Mouse (Mus musculus) liver, embryonic 14.5 days (tissue): Measurements from ENCODE around the gene Cacnb4. TPM values are rescaled to one million over a fixed set of nuclear protein-coding genes. Genes with fewer than 3 reads are reported as not detected.

Experiments
- ATAC-seq: fragments of 200-750 bp; cut with Nextera tagmentation; 2 replicates; pipeline ENCODE4 v1.8.0; 2017; ENCODE audit warnings: moderate number of reproducible peaks, mild to moderate bottlenecking, moderate library complexity; ENCODE audit not compliant: insufficient read depth
- DNase-seq, 3 experiments: peaks; one replicate each; pipeline ENCODE4 v3.0.0-alpha.2; 2012 to 2013; ENCODE audit warnings: low read depth in 3 of 3, low spot score in 3 of 3
- H3K27ac ChIP-seq: fragments of 300-500 bp; sonication (generic); 2 replicates; pipeline ENCODE4 v1.5.1; 2014; ENCODE audit warnings: moderate library complexity, mild to moderate bottlenecking, control low read depth, inconsistent platforms
- H3K27me3 ChIP-seq: fragments of 300-500 bp; sonication (generic); 2 replicates; pipeline ENCODE4 v1.6.1; 2014; ENCODE audit warnings: mild to moderate bottlenecking, low read length, moderate library complexity; ENCODE audit not compliant: control insufficient read depth, insufficient read depth
- H3K36me3 ChIP-seq: fragments of 300-500 bp; sonication (generic); replicated peaks from 2 replicates; pipeline ENCODE4 v1.6.1; 2014; ENCODE audit warnings: low read depth; ENCODE audit not compliant: control insufficient read depth, insufficient read depth
- H3K4me1 ChIP-seq, 2 experiments: fragments of 200-500 bp in 1 of 2; fragments of 300-500 bp in 1 of 2; sonication (generic) in 1 of 2; replicated peaks; 2 replicates each; pipeline ENCODE4 v1.6.1; 2012 to 2014; ENCODE audit warnings: antibody characterized with exemption in 1 of 2, inconsistent platforms in 1 of 2, low read length in 1 of 2; ENCODE audit not compliant: control insufficient read depth in 2 of 2, insufficient read depth in 2 of 2
- H3K4me2 ChIP-seq: fragments of 300-500 bp; sonication (generic); 2 replicates; pipeline ENCODE4 v1.6.1; 2014; ENCODE audit warnings: low read depth, mild to moderate bottlenecking, control low read depth, moderate library complexity
- H3K4me3 ChIP-seq, 2 experiments: fragments of 200-500 bp in 1 of 2; fragments of 300-500 bp in 1 of 2; sonication (generic) in 1 of 2; 2 replicates each; pipeline ENCODE4 v1.5.1; 2012 to 2014; ENCODE audit warnings: low read depth in 2 of 2, low read length in 2 of 2, mild to moderate bottlenecking in 2 of 2, control low read depth in 1 of 2, inconsistent platforms in 1 of 2, moderate library complexity in 1 of 2; ENCODE audit not compliant: insufficient read depth in 1 of 2
- H3K9ac ChIP-seq: fragments of 300-500 bp; sonication (generic); replicated peaks from 2 replicates; pipeline ENCODE4 v1.6.1; 2014; ENCODE audit warnings: mild to moderate bottlenecking, control low read depth, moderate library complexity
- H3K9me3 ChIP-seq: fragments of 300-500 bp; sonication (generic); 2 replicates; pipeline ENCODE4 v1.6.1; 2016; ENCODE audit warnings: low read length, mixed read lengths; ENCODE audit not compliant: control insufficient read depth
- CTCF ChIP-seq: IDR thresholded peaks from 2 replicates; pipeline ENCODE4 v1.5.1; 2016; ENCODE audit warnings: antibody characterized with exemption, low read depth, control low read depth
- EP300 ChIP-seq: IDR thresholded peaks from 2 replicates; pipeline ENCODE4 v1.6.1; 2016; ENCODE audit warnings: antibody characterized with exemption, low read depth
- WGBS: fragments of 180-500 bp; shearing (Covaris S2); extraction: QIAGEN DNeasy Blood & Tissue Kit; methylation state at CpG from one replicate; pipeline ENCODE4 v1.1.7; 2014; ENCODE audit not compliant: insufficient replicate concordance; 5-methylcytosine and 5-hydroxymethylcytosine counted together
- polyA plus RNA-seq, 2 experiments: library from polyadenylated mRNA; depleted of rRNA in 1 of 2; stranded (reverse) in 1 of 2; unstranded in 1 of 2; fragments of >200 nt; fragmentation: Nextera tagmentation in 1 of 2; extraction: Ambion mirVana in 1 of 2; gene quantifications; 2 replicates each; pipeline versions ENCODE4 v1.2.1 to v1.2.3; 2012 to 2014

Cacnb4 gene
- polyA plus RNA-seq, 2 experiments: 0.06 to 0.19 TPM

GRCm38 (mm10) chr2:52632880-52633279 lies 43.8 kb downstream of the Cacnb4 start:
- no peak overlapping the region for H3K4me2 ChIP-seq
- WGBS: 5% methylated on average over 7 of the region's 7 CpGs
- H3K36me3 ChIP-seq: no peaks in the 10 kb centered on the region
- no peaks in the 10 kb centered on the region for H3K27me3 ChIP-seq
- no peaks in the 10 kb centered on the region for H3K9me3 ChIP-seq
- DNase-seq: no peak
- no peak for ATAC-seq
- H3K9ac ChIP-seq: no peak overlapping the region
- H3K4me3 ChIP-seq: no peak overlapping the region
- no peak for TF ChIP-seq EP300
- TF ChIP-seq CTCF: peak; percentile 69
- H3K27ac ChIP-seq: no peak overlapping the region
- H3K4me1 ChIP-seq: no peaks in the 10 kb centered on the region

- DNase-seq (no peak), ATAC-seq (no peak)
- H3K27ac ChIP-seq: no peak overlapping the region
- no peaks in the 10 kb centered on the region for H3K9me3 ChIP-seq
- TF ChIP-seq CTCF (no peak), EP300 (no peak)
- H3K27me3 ChIP-seq: no peaks in the 10 kb centered on the region
- no peak overlapping the region for H3K4me3 ChIP-seq
- 51% methylated on average over 4 of the region's 4 CpGs for WGBS
- no peaks in the 10 kb centered on the region for H3K36me3 ChIP-seq
- no peak overlapping the region for H3K9ac ChIP-seq
- H3K4me2 ChIP-seq: no peak overlapping the region
- no peaks in the 10 kb centered on the region for H3K4me1 ChIP-seq
Measured at GRCm38 (mm10) chr2:52628186-52628585, 48.4 kb downstream of the Cacnb4 start.

GRCm38 (mm10) chr2:52626266-52626665 lies 50.4 kb downstream of the Cacnb4 start:
- 62% methylated on average over 3 of the region's 3 CpGs for WGBS
- TF ChIP-seq CTCF (no peak), EP300 (no peak)
- ATAC-seq: no peak

GRCm38 (mm10) chr2:52625731-52626130 lies 50.9 kb downstream of the Cacnb4 start:
- no peaks in the 10 kb centered on the region for H3K9me3 ChIP-seq
- no peak overlapping the region for H3K4me3 ChIP-seq
- H3K27ac ChIP-seq: no peak overlapping the region
- H3K36me3 ChIP-seq: no peaks in the 10 kb centered on the region
- no peaks in the 10 kb centered on the region for H3K4me1 ChIP-seq
- no peak for TF ChIP-seq CTCF
- TF ChIP-seq EP300: no peak
- H3K4me2 ChIP-seq: no peak overlapping the region
- 63% methylated on average over 6 of the region's 6 CpGs for WGBS
- DNase-seq: no peak
- no peak for ATAC-seq
- no peaks in the 10 kb centered on the region for H3K27me3 ChIP-seq
- no peak overlapping the region for H3K9ac ChIP-seq

More at GRCm38 (mm10) chr2:52626266-52626665, 50.4 kb downstream of the Cacnb4 start:
- Histone ChIP-seq H3K4me1 (no peaks in the 10 kb centered on the region), H3K4me2 (no peak overlapping the region), H3K27ac (no peak overlapping the region), H3K27me3 (no peaks in the 10 kb centered on the region), H3K4me3 (no peak overlapping the region), H3K36me3 (no peaks in the 10 kb centered on the region), H3K9me3 (no peaks in the 10 kb centered on the region), H3K9ac (no peak overlapping the region)
- no peak for DNase-seq

GRCm38 (mm10) chr2:52623921-52624404 lies 52.7 kb downstream of the Cacnb4 start:
- TF ChIP-seq EP300 (no peak), CTCF (no peak)
- DNase-seq: no peak
- Histone ChIP-seq H3K9ac (no peak overlapping the region), H3K4me1 (peaks cover 0 to 2% of the 10 kb centered on the region in 2 experiments; a peak in 1 of 4 replicates), H3K4me2 (no peak overlapping the region), H3K9me3 (no peaks in the 10 kb centered on the region), H3K4me3 (no peak overlapping the region), H3K36me3 (no peaks in the 10 kb centered on the region), H3K27ac (no peak overlapping the region), H3K27me3 (no peaks in the 10 kb centered on the region)
- 56% methylated on average over 7 of the region's 7 CpGs for WGBS
- no peak for ATAC-seq

- H3K27ac ChIP-seq: no peak overlapping the region
- no peak overlapping the region for H3K9ac ChIP-seq
- H3K36me3 ChIP-seq: no peaks in the 10 kb centered on the region
- no peaks in the 10 kb centered on the region for H3K9me3 ChIP-seq
- peaks cover 0 to 6% of the 10 kb centered on the region in 2 experiments; a peak in 1 of 4 replicates for H3K4me1 ChIP-seq
- no peak overlapping the region for H3K4me3 ChIP-seq
- no peak overlapping the region for H3K4me2 ChIP-seq
- H3K27me3 ChIP-seq: no peaks in the 10 kb centered on the region
- DNase-seq (no peak), ATAC-seq (no peak)
- WGBS: 53% methylated on average over 4 of the region's 4 CpGs
- TF ChIP-seq CTCF (no peak), EP300 (no peak)
Measured at GRCm38 (mm10) chr2:52623461-52623860, 53.2 kb downstream of the Cacnb4 start.
